Mouse (Mus musculus) stomach, embryonic 16.5 days (tissue): ENCODE results near the gene Rhob. TPM values are rescaled to one million over a fixed set of nuclear protein-coding genes. Genes with fewer than 3 reads are reported as not detected.

Source experiments
- polyA plus RNA-seq: library from polyadenylated mRNA; unstranded; fragments of >200 nt; fragmentation: Nextera tagmentation; extraction: Ambion mirVana; gene quantifications from 2 replicates; pipeline ENCODE4 v1.2.1, GENCODE M21; 2015

Gene Rhob
- polyA plus RNA-seq, 1 experiment from 2014 or later, result 34.3 TPM

Other genes with a start within 250 kb of the Rhob start
- gene Gdf7, start 198.1 kb downstream of the Rhob start, polyA plus RNA-seq, result 0.09 TPM in 1 of 2 replicates, not detected in the other
- gene Hs1bp3, start 186.6 kb downstream of the Rhob start, polyA plus RNA-seq, result 15.7 and 16.5 TPM in 2 replicates
- gene Slc7a15, start 99.1 kb upstream of the Rhob start, polyA plus RNA-seq, result not detected in 2 replicates
- gene Pum2, start 174.1 kb upstream of the Rhob start, polyA plus RNA-seq, result 43.7 and 44.5 TPM in 2 replicates